Mouse (Mus musculus) CD8-positive naive resting alpha-beta T cell, adult 2 months (primary cell): ENCODE measurements around the gene Hnrnpul2.
A peak's percentile ranks its signal among the peaks of the same experiment; 100 is the strongest.
"Not testable (repeated sequence)": the region's sequence is repeated elsewhere in the genome, so short reads cannot be mapped to it uniquely, and the experiment has no call there.

Source experiments
- DNase-seq, 2 experiments: peaks; one replicate each; pipeline ENCODE4 v3.0.0; 2022; ENCODE audit warnings: low read depth in 2 of 2, low spot score in 2 of 2

Hnrnpul2 gene

GRCm38 (mm10) chr19:8818301-8818798 is 1.5 kb upstream of the Hnrnpul2 start:
- no peak for DNase-seq

- no peak for DNase-seq
Measured at GRCm38 (mm10) chr19:8818801-8819595, 812 bp upstream of the Hnrnpul2 start, which contains the start of gene Ttc9c. Ttc9c (minus strand) TSS chr19:8819333.

GRCm38 (mm10) chr19:8820424-8820956 is 680 bp downstream of the Hnrnpul2 start:
- no peak for DNase-seq

- no peak for DNase-seq
Measured at GRCm38 (mm10) chr19:8821146-8821545, 1.3 kb downstream of the Hnrnpul2 start.

GRCm38 (mm10) chr19:8822696-8823095 is 2.9 kb downstream of the Hnrnpul2 start:
- no peak for DNase-seq

- no peak for DNase-seq
Measured at GRCm38 (mm10) chr19:8829660-8830059, 9.8 kb downstream of the Hnrnpul2 start, which contains the start of gene AC129217.1. AC129217.1 (plus strand) TSS chr19:8829773.

GRCm38 (mm10) chr19:8830664-8831063 is 10.9 kb downstream of the Hnrnpul2 start:
- DNase-seq, result no peak

- DNase-seq, result no peak
Measured at GRCm38 (mm10) chr19:8831262-8831661, 11.5 kb downstream of the Hnrnpul2 start.

GRCm38 (mm10) chr19:8832971-8833370 is 13.2 kb downstream of the Hnrnpul2 start:
- no peak for DNase-seq

GRCm38 (mm10) chr19:8836327-8836726 is 16.5 kb downstream of the Hnrnpul2 start:
- DNase-seq, result not testable (repeated sequence)

GRCm38 (mm10) chr19:8837251-8837791 is 17.5 kb downstream of the Hnrnpul2 start, which contains the start of gene Bscl2:
Bscl2 (plus strand) TSS chr19:8837467.
- DNase-seq, result peak; percentile 76 to 85

GRCm38 (mm10) chr19:8838041-8838730 is 18.4 kb downstream of the Hnrnpul2 start:
- DNase-seq, result no peak

- DNase-seq, result no peak
Measured at GRCm38 (mm10) chr19:8839103-8839907, 19.5 kb downstream of the Hnrnpul2 start, which contains the start of gene Gng3. Gng3 (minus strand) TSS chr19:8839194.

GRCm38 (mm10) chr19:8839908-8840791 is 20.3 kb downstream of the Hnrnpul2 start:
- peak in 1 of 2 experiments; percentile 26 for DNase-seq

- no peak for DNase-seq
Measured at GRCm38 (mm10) chr19:8841012-8841411, 21.2 kb downstream of the Hnrnpul2 start.

- no peak for DNase-seq
Measured at GRCm38 (mm10) chr19:8842961-8843360, 23.2 kb downstream of the Hnrnpul2 start.

GRCm38 (mm10) chr19:8844371-8845129 is 24.7 kb downstream of the Hnrnpul2 start:
- peak; percentile 71 to 88 for DNase-seq

GRCm38 (mm10) chr19:8848356-8848755 is 28.5 kb downstream of the Hnrnpul2 start:
- DNase-seq, result no peak
